Mouse (Mus musculus) gastrocnemius, adult 18-20 months (tissue): ENCODE measurements at regions not wholly inside any gene's neighbourhood (a gene's known extent, or its start where the extent isn't known, plus 50 kb on each side); places are given as distances from the start of the nearest gene placed in this dataset.

Experiments used
- DNase-seq: peaks from one replicate; pipeline ENCODE4 v3.0.0; 2021; ENCODE audit warnings: low spot score

DNA sequence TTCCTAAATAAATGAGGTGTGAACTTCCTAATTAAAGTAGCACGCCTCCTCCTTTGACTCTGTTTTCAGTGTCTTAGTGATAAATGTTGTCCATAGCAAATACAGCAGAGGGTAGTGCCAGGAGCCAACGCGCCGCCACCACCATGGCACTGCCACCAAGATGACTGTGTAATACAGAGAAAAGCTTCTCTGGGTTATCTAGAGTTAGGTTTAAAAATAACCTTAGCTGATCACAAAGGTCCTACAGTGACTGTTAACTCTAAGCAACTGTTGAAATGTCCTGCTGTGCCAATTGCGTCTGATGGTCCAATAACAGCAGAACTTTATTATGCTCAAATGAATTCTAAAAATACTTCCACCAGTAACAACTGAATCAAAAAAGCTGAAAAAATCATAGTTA lies 186.1 kb upstream of the Hand2 start:
- no peak for DNase-seq

DNA sequence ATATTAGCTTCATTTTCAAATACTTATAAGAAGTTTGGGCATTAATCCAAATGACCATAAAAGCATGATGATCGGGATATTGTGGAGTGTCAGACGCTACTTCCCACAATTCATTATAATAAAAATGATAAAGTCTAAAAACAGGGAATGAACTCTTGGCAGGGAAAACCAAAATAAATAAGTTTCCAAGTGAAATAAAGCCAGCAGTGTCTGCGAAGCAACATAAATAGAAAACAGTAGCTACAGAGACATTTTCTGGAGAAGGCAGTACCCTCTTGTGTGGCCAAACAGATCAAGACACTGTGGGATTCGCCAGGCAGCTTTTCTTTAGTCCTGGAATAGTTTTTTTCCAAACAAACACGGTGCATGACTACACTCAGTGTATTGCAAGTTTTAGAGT lies 172.7 kb upstream of the Hand2 start:
- no peak for DNase-seq

DNA sequence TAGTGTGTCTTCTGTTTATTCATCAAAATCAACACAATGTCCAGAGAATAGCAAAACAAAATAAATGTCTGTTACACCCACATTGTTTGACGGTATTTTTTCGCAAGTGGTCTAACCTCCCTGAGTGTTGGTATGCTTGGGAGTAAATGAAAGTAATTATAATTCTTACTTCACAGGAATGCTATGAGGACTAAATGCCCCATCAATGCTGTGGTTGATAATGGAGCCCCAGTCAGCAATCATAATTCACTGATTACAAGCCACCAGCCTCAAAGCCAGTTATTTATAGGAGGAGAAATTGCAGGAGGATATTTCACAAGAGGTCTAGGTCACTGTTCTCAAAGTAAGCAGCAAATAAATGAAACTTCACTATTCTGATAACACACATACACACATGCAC lies 129.6 kb upstream of the Hand2 start:
- DNase-seq = no peak

DNA sequence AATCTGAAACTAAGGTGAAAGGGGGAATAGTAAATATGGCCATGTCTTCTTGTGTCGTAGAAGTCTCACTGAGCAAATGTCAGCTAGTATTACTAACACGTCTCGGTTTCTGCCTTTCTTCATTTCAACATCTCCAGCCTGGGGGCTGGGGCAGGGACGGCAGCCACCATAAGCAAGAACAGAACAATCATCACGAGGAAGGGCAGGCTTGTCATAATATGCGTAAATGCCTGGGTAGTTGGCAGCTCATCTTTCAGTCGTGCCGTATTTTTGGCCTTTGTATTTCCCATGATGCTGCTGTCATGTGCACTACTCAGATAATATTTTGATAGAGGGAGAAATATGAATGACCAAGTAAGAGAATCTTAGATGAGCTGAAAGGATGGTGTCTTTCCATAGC lies 120.5 kb upstream of the Hand2 start:
- no peak for DNase-seq

DNA sequence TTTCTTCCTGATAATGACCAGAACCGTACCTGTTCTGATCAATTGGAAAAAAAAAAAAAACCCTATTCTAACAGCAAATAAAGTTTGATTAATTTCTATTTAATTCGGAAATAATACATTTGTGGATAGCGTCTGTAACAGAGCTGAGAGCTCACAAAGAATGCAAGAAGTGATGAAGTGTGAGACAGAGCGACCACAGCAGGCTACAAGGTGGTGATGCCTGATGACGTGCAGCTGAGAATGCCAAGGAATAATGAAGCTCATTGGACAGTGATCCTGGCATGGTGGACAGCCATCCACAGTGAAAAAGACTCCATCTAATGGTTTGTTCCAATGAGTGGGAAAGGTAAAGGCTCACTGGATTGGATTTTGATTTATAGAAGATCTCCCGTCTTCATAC lies 111.2 kb upstream of the Hand2 start:
- DNase-seq = no peak

DNA sequence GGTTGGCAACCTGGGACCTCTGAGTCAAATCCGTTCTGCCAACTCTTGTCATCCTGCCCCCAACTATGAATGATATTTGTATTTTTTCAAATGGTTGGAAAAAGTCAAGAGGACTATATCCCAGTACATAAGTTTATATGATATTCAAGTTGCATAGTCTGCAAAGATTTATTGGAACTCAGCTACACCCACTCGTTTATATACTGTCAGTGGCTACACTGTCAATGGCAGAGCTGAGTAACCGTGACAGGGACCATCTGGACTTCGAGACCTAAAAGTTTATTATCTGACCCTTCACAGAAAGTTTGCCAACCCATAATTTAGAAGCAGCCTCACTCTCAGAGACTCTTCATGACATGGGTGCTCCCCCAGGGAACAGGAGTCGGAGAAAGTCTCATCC lies 107.7 kb upstream of the Hand2 start:
- no peak for DNase-seq

DNA sequence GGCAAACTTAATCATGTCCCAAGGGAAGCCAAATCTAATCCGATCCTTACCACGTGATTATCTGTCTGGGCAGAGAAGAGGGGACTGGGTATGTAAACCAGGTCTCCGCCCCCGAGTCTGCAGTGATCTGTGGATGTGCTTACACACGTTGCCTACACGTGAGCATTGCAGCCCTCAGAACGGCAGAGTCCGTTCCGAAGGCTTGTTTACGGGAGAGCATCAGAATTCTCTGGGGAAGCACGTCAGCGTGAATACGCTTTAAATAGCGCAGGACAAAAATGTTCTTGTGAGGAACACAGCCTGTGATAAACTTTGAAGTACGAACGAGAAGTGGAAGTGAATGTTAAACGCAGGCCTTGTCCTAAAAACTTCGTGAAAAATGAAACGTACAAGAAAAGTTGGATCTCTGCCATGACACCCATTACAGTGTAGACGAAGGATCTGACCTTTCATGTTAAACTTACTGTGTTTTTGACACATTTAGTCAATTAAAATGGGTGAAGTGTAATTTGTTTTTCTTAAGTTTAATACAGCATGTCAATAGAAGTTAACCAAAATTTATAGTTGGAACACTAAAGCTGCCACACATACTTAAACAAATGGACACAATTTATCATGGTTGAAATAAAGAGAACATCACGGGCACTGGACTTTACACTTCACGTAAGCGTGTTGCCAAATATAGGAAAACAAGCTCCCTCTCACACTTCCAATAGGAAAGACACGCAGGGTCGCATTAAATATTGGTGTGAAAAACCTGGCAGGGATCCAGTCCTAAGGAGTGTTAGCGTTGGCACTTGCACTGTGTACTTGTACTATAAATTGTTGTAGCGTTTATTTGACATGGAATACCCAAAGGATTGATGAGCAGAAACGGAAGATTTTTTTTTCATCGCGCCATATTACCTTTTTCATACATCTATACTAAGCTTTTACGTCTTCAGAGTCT lies 106.5 kb upstream of the Hand2 start:
- peak; percentile 1 for DNase-seq

DNA sequence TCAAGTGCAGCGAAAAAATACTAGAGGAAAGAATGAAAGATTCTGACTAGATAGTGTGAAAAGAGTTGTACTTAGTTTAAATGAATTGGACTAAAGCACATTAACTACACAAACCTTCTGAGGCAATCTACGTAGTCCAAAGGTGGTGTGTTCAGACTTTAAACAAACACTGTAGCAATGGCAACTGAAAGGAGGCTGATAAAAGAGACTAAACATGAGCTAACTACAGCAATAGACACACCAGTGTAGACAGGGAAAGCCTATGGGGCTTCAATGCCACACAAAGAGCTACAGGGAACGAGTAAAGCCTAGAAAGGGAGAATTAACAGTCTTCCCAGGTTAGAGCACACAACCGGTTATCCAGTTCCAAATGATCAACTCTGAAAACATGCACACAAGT lies 90.2 kb upstream of the Hand2 start:
- DNase-seq = no peak

DNA sequence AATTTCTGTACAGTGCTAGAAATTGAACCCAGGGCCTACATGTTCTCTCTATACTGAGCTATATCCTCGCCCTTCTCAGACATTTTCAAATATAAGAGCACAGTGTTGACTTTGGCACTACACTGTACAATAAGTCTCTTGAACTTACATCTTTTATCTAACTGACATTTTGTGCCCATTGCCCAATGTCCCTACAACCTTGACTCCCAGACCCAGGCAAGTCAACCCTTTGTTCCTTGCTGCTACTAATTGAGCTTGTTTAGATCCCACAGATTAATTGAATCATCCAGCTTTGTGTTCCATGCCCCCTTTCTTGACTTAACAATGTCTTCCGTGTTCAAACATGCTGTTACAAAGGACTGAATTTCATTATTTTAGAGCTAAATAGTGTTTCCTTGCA lies 78.5 kb upstream of the Hand2 start:
- no peak for DNase-seq

DNA sequence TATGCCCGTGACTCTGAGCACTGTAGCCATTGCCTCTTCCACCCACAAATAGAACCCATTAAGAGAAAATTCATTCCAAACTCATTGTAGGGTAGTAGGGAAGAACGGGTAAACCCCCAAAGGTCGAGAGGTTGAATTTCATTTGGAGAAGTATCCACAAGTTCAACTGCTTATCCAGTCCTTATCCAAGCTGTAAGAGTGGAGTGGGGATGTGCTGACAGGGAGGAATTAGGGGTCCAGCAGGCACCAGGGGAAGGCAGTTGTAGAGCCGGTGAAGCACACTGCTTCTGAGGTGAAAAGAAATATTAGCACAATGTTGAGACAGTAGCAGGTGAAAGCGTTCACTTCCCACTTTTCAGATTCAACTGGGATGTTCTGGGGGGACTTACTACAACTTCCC lies 71.7 kb upstream of the Hand2 start:
- DNase-seq = no peak
